Mouse (Mus musculus) frontal cortex, adult (tissue): Measurements from ENCODE around the gene Tcl1.
A peak's percentile ranks its signal among the peaks of the same experiment; 100 is the strongest.
"Not testable (repeated sequence)": the region's sequence is repeated elsewhere in the genome, so short reads cannot be mapped to it uniquely, and the experiment has no call there.

Source experiments
- ATAC-seq: cut with Nextera tagmentation; 2 replicates; pipeline ENCODE4 v1.9.2; 2017; ENCODE audit warnings: mild to moderate bottlenecking, moderate library complexity, mixed read lengths; ENCODE audit not compliant: low TSS enrichment

Tcl1 gene

DNA sequence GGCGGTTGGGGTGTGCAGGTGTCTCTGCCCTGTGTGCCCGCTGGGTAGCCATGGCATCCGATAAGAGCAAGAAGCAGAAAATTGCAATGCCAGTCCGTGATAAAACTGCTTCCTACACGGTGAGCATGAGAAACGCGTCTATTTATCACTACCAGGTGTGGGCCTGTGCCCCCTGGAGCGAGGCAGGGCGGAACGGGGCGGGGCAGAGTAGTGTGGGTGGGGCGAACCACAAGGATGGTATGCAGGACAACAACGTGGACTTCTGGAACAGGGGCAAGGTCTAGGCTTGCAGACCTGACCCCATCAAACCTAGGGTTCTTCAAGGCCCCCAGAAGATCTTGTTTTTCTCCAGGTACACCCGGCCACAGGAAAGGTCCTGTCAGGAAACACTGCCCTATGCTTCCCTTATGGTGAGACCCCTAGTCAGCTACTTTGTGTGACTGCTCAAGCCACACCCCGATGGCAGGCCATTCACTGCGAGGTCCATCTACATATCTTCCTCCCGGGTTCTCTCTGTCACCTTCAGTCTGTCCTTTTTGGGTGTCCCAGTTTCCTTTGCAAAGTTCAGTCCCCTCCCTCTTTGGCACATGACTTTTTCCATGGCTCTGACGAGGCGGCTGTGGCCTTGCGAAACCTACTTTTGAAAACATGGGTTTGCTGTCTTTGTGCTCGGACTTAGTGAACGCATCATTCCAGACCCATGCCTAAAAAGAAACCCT lies at the start of gene Tcl1:
TSS of gene Tcl1 (minus strand) at position 193 of the 719 bp plus-strand sequence.
- no peak for ATAC-seq

DNA sequence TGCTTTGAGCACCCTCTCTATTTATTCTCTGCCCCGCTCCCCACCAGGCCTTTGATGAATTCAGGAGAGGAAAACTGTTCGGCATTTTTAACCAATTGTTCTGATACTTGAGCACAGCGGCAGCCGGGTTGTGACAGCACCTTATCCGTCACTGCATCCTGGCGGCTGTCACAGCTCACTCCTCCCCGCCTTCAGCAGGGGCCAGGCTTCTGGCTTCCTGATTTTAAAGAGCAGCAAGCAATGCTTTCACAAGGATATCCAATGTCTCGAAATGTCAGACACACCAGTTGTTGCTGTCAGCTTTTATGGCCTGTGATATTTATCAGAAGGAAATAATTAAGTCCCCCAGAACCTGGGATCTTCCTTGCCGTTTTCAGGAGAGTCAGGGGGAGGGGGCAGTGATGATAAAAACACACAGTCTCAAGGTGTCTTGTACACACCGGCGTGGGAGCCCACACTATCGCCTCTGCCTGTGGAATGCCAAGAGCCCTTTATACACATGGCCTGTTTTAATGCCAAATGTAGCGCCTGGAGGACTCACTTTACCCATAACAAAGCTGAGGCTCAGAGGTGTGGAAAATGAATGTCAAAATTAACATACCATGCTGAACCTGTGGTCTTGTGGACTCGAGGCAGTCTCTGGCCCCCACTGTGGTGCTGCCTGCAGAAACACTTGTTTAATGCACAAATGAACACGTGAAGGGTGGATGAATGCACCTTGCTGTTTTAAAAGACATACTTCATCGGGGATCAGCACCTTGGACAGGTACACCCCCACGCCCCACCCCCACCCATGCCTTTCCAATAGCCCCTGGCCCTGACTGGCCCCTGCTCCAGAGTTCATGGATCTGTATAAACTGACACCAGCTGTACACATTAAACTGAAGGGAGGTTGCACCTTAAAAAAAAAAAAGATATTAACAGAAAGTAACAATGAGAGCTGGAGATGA lies 48.7 kb upstream of the Tcl1 start:
- no peak for ATAC-seq

GRCm38 (mm10) chr12:105267076-105267475 lies 44.5 kb upstream of the Tcl1 start:
- ATAC-seq, result no peak

- ATAC-seq, result no peak
Observed at GRCm38 (mm10) chr12:105266096-105266495, 43.5 kb upstream of the Tcl1 start.

DNA sequence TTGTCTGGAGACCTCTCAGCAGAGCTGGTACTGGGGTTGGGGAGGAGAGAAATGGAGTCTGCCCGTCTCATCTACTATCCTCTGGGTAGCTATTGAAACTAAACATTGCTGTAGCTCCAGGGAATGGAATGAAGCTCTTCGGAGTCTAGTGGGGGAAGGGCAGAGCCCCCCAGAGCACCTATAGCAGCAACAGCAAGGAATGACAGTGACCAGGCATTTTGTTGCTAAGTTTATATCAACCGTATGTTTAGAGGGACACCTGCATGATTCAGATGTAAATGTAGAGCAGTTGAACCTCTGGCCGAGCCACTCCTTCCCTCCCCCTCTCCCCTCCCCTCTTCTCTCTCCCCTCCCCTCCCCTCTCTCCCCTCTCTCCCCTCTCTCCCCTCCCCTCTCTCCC lies 36.6 kb upstream of the Tcl1 start:
- ATAC-seq, result no peak

DNA sequence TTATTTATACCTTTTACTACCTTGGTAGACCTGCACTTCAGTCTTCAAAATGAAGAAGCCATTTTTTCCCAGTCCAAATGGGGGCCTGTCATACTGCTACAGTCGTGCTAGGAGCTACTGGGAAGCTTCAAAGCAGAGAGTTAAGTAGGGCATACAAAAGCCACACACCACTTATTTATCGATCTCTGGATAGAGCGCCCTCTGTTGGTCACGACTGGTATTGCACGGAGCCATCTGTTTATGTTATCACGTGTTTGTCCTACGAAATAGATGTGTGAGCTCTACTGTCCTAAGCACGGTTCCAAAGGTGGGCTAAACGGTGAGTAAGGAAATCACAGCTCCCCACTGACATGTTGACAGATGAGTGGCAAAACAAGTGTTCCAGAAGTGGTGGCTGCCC lies 36.2 kb upstream of the Tcl1 start:
- no peak for ATAC-seq

GRCm38 (mm10) chr12:105253796-105254195 lies 31.2 kb upstream of the Tcl1 start:
- no peak for ATAC-seq

- no peak for ATAC-seq
Observed at GRCm38 (mm10) chr12:105248763-105249233, 26.2 kb upstream of the Tcl1 start.

DNA sequence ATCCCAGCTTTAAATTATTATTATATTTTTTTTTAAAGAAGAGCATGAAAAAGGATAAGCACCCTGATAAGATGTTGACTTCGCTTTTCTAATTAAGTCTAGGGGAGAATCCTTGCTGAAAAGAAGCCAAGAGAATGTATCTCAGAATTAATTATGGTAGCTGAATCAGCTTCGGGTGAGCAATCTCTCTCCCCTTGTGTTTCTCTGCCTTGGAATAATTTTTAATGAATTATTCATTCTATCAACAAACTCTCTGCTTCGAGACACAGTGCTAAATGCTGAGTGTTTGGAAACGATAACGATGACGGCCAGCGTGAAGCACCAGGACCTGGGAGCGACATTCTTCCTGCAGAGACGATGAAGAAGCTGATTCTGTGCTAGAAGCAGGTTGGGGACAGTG lies 16.5 kb upstream of the Tcl1 start:
- ATAC-seq, result no peak

DNA sequence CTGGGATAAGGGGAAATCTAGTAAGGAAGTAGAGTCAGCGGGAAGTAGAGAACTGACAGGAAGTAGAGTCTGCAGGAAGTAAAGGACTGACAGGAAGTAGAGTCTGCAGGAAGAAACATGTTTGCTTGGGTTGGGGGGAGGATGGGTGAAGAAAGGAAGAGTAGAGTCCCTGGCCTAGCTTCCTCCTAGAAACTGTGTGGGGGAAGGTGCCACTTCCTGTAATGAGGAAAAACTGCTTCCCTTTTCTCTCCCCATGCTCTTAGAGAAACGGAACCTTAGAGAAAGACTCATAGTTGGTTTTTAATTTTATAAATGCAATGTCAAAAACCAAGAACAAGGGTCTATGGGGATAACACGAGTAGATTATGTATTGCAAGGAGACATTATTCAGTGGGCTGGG lies 12.5 kb upstream of the Tcl1 start:
- ATAC-seq, result no peak

DNA sequence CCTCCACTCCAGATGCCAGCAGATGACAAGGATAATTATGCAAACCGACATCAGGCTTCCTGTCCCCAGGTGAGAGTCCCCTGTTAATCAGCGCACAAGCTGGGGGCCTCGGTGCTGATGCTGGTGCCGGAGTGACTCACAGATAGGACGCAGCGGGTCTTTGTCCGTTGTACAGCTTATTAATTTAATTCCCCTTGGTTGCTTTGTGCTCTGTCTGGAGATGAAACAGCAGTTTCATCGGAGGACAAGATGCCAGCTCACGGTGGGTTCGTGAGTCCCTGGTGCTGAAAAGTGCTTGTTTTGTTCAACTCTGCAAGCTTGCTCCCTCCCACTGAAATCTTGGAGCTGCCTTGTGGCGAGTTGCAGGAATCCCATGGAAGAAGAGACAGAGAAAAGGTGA lies 11.8 kb upstream of the Tcl1 start:
- ATAC-seq, result no peak

DNA sequence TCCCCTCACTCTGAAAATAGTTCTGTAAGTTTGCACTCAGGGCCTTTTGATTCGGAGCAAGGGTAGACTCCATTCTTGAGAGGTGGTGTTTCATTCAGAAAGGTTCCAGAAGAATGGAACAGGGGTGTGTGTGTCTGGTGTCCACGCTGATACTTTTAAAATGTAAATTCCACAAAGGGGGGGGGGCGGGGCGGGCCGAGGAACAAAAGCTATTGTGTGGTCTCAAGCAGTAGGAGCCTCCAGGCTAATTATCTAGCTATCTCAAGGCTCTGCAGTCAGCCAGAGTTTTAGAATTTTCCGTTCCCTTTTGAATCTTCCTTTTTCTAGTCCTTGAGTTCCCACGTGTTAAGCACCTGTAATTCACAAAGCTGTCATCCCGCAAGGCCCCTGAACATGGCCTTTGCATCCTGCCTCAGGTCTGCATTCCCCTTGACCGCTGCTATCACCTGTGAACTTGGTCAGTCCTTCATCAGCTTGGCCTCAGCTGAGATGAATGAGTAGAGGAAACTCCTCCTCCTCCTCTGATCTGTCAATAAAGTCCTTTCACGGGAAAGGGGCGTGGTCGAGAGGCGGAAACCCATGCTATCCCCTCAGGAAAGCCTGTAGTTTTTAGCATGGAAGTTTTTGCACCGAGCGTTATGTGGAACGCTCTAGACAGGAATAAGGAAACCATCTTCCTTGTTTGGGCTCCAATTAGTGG lies 2.2 kb upstream of the Tcl1 start:
- no peak for ATAC-seq

- ATAC-seq, result no peak
Observed at GRCm38 (mm10) chr12:105217101-105217760, 5.4 kb downstream of the Tcl1 start.

- no peak for ATAC-seq
Observed at GRCm38 (mm10) chr12:105209231-105209630, 13.4 kb downstream of the Tcl1 start.

GRCm38 (mm10) chr12:105208441-105208840 lies 14.2 kb downstream of the Tcl1 start:
- ATAC-seq, result no peak

GRCm38 (mm10) chr12:105207071-105207470 lies 15.5 kb downstream of the Tcl1 start:
- no peak for ATAC-seq

- ATAC-seq, result not testable (repeated sequence)
Observed at GRCm38 (mm10) chr12:105201657-105202056, 20.9 kb downstream of the Tcl1 start, which contains the start of gene Tcl1b4. TSS of gene Tcl1b4 (plus strand) at chr12:105201957.

DNA sequence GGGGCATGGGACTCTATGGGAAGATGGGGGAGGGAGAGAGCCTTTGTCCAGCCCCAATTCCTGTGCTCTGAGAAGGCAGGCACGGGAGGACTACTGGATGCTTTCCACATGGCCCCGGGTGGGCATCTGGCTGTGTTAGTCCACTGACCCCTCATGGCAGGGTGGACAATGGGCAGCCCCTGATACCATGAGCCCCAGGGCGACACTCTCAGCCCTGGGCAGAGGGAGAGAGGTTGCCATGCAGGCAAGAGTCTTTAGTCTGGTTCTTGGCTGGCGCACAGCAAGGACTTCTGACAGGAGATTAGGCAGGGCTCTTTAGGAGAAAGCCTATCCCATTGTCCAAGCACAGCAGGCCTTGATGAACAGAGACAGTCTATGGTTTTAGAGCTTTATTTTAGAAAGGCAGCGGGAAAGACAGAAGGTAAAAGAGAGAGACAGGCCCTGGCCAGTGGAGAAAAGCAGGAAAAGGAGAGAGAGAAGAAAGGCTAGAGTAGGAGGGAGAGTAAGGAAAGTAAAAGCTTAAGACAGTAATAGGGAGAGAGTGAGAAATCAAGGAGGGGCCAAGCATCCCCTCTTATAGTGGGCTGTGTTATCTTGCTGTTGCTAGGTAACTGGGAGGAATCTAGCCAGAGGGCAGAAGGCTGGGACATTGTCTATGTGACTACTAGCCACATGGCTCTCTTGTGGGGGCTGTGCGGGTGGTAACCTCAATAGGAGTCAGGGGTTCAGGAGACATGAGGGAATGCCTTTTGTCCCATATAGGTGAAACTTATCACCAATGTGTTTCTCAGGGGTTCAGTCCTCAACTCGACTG lies 22.7 kb downstream of the Tcl1 start:
- ATAC-seq, result not testable (repeated sequence)

DNA sequence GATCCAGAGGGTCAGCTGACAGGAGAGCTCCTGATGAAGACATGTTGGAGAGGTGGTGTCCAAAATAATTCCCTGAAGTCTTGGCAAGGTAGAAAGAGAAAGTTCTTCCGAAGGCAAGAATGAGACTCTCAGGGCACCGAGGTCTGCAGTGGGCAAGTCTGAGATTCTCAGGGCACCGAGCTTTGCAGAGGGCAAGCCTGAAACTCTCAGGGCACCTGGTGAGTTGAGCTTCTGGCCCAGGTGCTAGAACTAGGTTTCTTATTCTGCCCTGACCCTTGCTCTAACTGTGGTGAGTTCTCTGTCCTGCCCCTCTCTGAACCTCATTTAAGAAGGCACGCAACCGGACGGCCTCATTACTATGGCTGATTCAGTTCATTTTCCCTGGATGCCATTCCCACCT lies 31.9 kb downstream of the Tcl1 start, which contains the start of gene Tcl1b3:
TSS of gene Tcl1b3 (plus strand) at position 301 of the 400 bp plus-strand sequence.
- ATAC-seq, result not testable (repeated sequence)

DNA sequence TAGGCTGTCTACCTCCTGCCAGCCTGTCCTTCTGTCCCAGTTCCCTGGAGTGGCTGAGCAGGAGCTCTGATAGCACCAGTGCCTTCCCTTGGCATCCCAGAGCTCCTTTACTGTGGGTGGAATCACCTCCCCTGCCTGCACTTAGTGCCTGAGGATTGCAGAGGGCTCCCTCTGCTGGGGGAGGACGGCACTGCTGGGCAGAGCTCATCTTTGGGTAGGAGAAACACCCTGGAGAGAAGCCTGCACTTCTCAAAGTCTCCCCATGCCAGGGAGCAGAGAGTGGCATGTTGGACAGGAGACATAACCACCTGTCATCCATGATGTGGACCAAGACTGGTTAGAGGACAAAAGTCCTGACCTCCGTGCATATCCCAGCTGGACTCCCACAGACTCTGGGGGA lies 33.6 kb downstream of the Tcl1 start:
- peak; percentile 38; the same call in 1 of the 2 replicates for ATAC-seq
